Mouse (Mus musculus) limb, embryonic 11.5 days (tissue): ENCODE results near the gene Hspa12b. TPM values are rescaled to one million over a fixed set of nuclear protein-coding genes. Genes with fewer than 3 reads are reported as not detected.
A peak's percentile ranks its signal among the peaks of the same experiment; 100 is the strongest.
"Not testable (repeated sequence)": the region's sequence is repeated elsewhere in the genome, so short reads cannot be mapped to it uniquely, and the experiment has no call there.

Experiments used
- ATAC-seq: fragments of 200-750 bp; cut with Nextera tagmentation; 2 replicates; pipeline ENCODE4 v1.8.0; 2017; ENCODE audit warnings: low read depth; ENCODE audit not compliant: insufficient number of reproducible peaks, low FRiP score, low TSS enrichment
- DNase-seq: peaks from one replicate; pipeline ENCODE4 v3.0.0-alpha.2; 2015; ENCODE audit warnings: low spot score
- H3K27ac ChIP-seq: fragments of 300-500 bp; sonication (generic); replicated peaks from 2 replicates; pipeline ENCODE4 v1.5.1; 2014; ENCODE audit warnings: low read depth, mild to moderate bottlenecking, low read length
- H3K27me3 ChIP-seq: fragments of 300-500 bp; sonication (generic); 2 replicates; pipeline ENCODE4 v1.6.1; 2014; ENCODE audit warnings: mild to moderate bottlenecking, low read length, mixed read lengths; ENCODE audit not compliant: control insufficient read depth, insufficient read depth
- H3K36me3 ChIP-seq: fragments of 300-500 bp; sonication (generic); 2 replicates; pipeline ENCODE4 v1.6.1; 2014; ENCODE audit warnings: mild to moderate bottlenecking, low read length, moderate library complexity, mixed read lengths; ENCODE audit not compliant: control insufficient read depth, insufficient read depth
- H3K4me1 ChIP-seq: fragments of 300-500 bp; sonication (generic); 2 replicates; pipeline ENCODE4 v1.6.1; 2014; ENCODE audit warnings: low read length, mixed read lengths; ENCODE audit not compliant: control insufficient read depth, insufficient read depth
- H3K4me2 ChIP-seq: fragments of 300-500 bp; sonication (generic); 2 replicates; pipeline ENCODE4 v1.6.1; 2014; ENCODE audit warnings: low read depth, mild to moderate bottlenecking, moderate library complexity; ENCODE audit not compliant: severe bottlenecking
- H3K4me3 ChIP-seq: fragments of 300-500 bp; sonication (generic); 2 replicates; pipeline ENCODE4 v1.5.1; 2014; ENCODE audit warnings: low read depth, low read length
- H3K9ac ChIP-seq: fragments of 300-500 bp; sonication (generic); 2 replicates; pipeline ENCODE4 v1.6.1; 2014; ENCODE audit warnings: mild to moderate bottlenecking, low read length
- H3K9me3 ChIP-seq: fragments of 300-500 bp; sonication (generic); 2 replicates; pipeline ENCODE4 v1.6.1; 2016; ENCODE audit warnings: low read length; ENCODE audit not compliant: control insufficient read depth
- WGBS: fragments of 180-500 bp; shearing (Covaris S2); extraction: QIAGEN DNeasy Blood & Tissue Kit; methylation state at CpG from one replicate; pipeline ENCODE4 v1.1.7; 2014; 5-methylcytosine and 5-hydroxymethylcytosine counted together
- polyA plus RNA-seq: library from polyadenylated mRNA; unstranded; fragments of >200 nt; fragmentation: Nextera tagmentation; extraction: Ambion mirVana; gene quantifications from 2 replicates; pipeline ENCODE4 v1.2.1, GENCODE M21; 2014

The Hspa12b gene
- polyA plus RNA-seq, 1 experiment from 2014 or later: 12.7 TPM

GRCm38 (mm10) chr2:131094823-131095222 lies 32.3 kb upstream of the Hspa12b start:
- no peak overlapping the region for H3K4me3 ChIP-seq
- no peaks in the 10 kb centered on the region for H3K36me3 ChIP-seq
- no peak for ATAC-seq
- 0 out of 2 replicates have a peak, but pooled peaks cover 5% of the 10 kb centered on the region for H3K4me1 ChIP-seq
- no peaks in the 10 kb centered on the region for H3K27me3 ChIP-seq
- H3K9ac ChIP-seq: no peak overlapping the region
- H3K4me2 ChIP-seq: no peak overlapping the region
- peak; percentile 87 for DNase-seq
- no peaks in the 10 kb centered on the region for H3K9me3 ChIP-seq
- WGBS: 0% methylated on average over 1 of the region's 1 CpGs
- no peak overlapping the region for H3K27ac ChIP-seq

- H3K9ac ChIP-seq: peak overlapping the region; percentile 56
Measured at GRCm38 (mm10) chr2:131096101-131096795, 30.8 kb upstream of the Hspa12b start.

DNA sequence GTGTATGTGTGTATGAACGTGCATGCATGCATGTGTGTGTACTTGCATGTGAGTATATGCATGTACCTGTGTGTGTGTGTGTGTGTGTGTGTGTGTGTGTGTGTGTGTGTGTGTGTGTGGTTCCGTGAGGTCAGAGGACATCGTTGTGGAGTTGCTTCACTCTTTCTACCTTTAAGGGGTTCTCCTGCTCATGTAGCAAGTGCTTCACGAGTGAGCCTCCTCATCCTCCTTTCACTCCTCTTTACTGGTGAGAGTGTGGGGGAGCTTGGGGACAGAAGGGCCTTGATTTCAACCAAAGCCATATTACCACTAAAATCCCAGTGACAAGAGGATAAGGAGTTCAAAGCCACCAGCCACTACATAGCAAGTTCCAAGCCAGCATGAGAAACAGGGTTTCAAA lies 30.0 kb upstream of the Hspa12b start:
- no peak overlapping the region for H3K27ac ChIP-seq
- H3K4me3 ChIP-seq: no peak overlapping the region
- H3K4me2 ChIP-seq: no peak overlapping the region
- no peaks in the 10 kb centered on the region for H3K9me3 ChIP-seq
- H3K27me3 ChIP-seq: no peaks in the 10 kb centered on the region
- 0 out of 2 replicates have a peak, but pooled peaks cover 5% of the 10 kb centered on the region for H3K4me1 ChIP-seq
- ATAC-seq (no peak), DNase-seq (no peak)
- H3K36me3 ChIP-seq: no peaks in the 10 kb centered on the region
- no peak overlapping the region for H3K9ac ChIP-seq
- WGBS: 83% methylated on average over 4 of the region's 4 CpGs

More at GRCm38 (mm10) chr2:131096101-131096795, 30.8 kb upstream of the Hspa12b start:
- Histone ChIP-seq H3K4me2 (peak overlapping the region; percentile 32; the same call in 1 of the 2 replicates), H3K27me3 (no peaks in the 10 kb centered on the region), H3K4me3 (no peak overlapping the region), H3K9me3 (no peaks in the 10 kb centered on the region), H3K36me3 (no peaks in the 10 kb centered on the region), H3K4me1 (0 out of 2 replicates have a peak, but pooled peaks cover 5% of the 10 kb centered on the region), H3K27ac (peak overlapping the region; percentile 62)
- DNase-seq (peak; percentile 73), ATAC-seq (peak; percentile 84)
- 11% methylated on average over 9 of the region's 9 CpGs for WGBS

DNA sequence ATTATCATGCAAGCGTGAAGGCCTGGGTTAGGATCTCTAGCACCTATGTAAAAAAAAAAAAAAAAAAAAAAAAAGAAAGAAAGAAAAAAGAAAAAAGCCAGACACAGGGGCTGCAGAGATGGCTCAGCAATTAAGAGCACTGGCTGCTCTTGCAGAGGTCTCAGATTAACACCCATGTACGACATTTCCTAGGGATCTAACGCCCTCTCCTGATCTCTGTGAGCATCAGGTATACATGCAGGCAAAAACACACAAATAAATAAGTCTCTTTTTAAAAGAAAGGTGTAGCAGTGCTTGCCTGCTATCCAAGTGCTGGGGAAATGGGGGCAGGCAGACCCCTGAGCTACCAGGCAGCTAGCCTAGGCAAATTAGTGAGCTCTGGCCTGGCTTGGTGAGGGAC lies 25.6 kb upstream of the Hspa12b start:
- no peak for ATAC-seq
- no peaks in the 10 kb centered on the region for H3K36me3 ChIP-seq
- no peak overlapping the region for H3K27ac ChIP-seq
- no peaks in the 10 kb centered on the region for H3K27me3 ChIP-seq
- no peak for DNase-seq
- H3K4me3 ChIP-seq: no peak overlapping the region
- H3K4me1 ChIP-seq: 0 out of 2 replicates have a peak, but pooled peaks cover 2% of the 10 kb centered on the region
- H3K4me2 ChIP-seq: no peak overlapping the region
- WGBS: 43% methylated on average over 3 of the region's 3 CpGs
- no peaks in the 10 kb centered on the region for H3K9me3 ChIP-seq
- H3K9ac ChIP-seq: no peak overlapping the region

DNA sequence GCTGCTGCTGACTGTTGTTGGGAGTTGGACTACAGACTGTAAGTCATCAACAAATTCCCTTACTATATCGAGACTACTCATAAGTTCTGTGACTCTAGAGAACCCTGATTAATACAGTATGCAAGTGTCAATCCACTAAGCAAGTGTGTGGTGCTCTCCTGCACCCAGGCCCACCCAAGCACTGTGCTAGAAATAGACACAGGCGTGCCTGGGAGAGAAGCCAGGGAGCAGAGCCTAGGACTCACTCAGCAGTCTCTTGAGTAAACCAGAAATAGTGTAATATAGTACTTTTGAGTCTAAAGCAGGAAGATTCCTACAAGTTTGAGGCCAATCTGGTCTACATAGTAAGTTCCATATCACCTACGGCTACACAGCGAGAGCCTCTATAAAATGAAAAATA lies 23.1 kb upstream of the Hspa12b start:
- Histone ChIP-seq H3K27me3 (no peaks in the 10 kb centered on the region), H3K36me3 (no peaks in the 10 kb centered on the region), H3K4me2 (no peak overlapping the region), H3K27ac (no peak overlapping the region), H3K9me3 (no peaks in the 10 kb centered on the region), H3K4me1 (no peaks in the 10 kb centered on the region), H3K4me3 (no peak overlapping the region), H3K9ac (no peak overlapping the region)
- ATAC-seq: no peak
- no peak for DNase-seq
- WGBS: 90% methylated on average over 4 of the region's 4 CpGs

DNA sequence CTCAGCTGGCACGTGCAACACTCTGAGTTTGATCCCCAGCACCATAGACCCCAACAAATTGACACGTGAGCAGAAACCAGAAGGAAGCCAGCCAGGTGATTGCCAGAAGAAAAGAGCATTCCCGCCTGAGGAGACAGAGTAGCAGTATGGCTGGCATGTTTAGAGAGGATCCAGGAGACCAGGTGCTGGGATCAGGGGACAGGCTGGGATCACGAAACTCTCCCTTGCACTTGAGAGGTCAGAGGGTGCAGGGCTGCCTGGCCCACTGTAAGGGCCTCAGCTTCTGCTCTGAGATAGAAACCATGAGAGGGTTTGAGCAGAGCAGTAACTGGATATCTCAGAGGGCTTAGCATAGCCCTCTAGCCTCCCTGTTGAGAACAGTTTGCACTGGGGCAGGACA lies 22.0 kb upstream of the Hspa12b start:
- H3K27me3 ChIP-seq, H3K9me3 ChIP-seq, H3K4me1 ChIP-seq, H3K36me3 ChIP-seq, H3K27ac ChIP-seq, H3K4me3 ChIP-seq, H3K9ac ChIP-seq, H3K4me2 ChIP-seq, DNase-seq, ATAC-seq: not testable (repeated sequence)
- 60% methylated on average over 4 of the region's 4 CpGs for WGBS

- no peaks in the 10 kb centered on the region for H3K4me1 ChIP-seq
- H3K27me3 ChIP-seq: no peaks in the 10 kb centered on the region
- no peak overlapping the region for H3K9ac ChIP-seq
- DNase-seq (no peak), ATAC-seq (no peak)
- H3K4me2 ChIP-seq: no peak overlapping the region
- no peaks in the 10 kb centered on the region for H3K9me3 ChIP-seq
- no peak overlapping the region for H3K4me3 ChIP-seq
- no peak overlapping the region for H3K27ac ChIP-seq
- no peaks in the 10 kb centered on the region for H3K36me3 ChIP-seq
- 90% methylated on average over 5 of the region's 5 CpGs for WGBS
Measured at GRCm38 (mm10) chr2:131105989-131106388, 21.1 kb upstream of the Hspa12b start.

DNA sequence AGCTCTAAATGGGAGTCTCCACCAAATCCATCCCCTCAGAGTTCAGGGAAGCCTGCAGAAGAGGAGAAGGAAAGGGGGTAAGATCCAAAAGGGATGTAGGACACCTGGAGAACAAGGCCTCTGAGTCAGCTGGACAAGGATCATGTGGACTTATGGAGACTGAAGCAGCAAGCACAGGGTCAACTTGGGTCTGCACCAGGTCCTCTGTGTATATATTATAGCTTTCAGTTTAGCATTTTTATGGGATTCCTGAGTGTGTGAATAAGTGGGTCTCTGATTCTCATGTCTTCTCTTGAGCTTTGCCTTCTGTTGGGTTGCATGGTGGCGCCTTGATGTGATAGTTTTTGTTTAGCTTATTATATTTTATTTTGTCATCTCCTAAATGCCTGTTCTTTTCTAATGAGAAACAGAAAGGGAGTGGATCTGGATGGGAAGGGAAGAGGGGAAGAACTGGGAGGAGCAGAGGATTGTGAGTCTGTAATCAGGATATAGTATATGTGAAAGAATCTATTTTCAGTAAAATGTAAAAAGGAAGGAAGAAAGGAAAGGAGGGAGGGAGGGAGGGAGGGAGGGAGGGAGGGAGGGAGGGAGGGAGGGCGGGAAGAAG lies 8.0 kb upstream of the Hspa12b start:
- H3K4me1 ChIP-seq: no peaks in the 10 kb centered on the region
- no peak for ATAC-seq
- H3K36me3 ChIP-seq: no peaks in the 10 kb centered on the region
- no peaks in the 10 kb centered on the region for H3K9me3 ChIP-seq
- no peak for DNase-seq
- no peak overlapping the region for H3K9ac ChIP-seq
- H3K4me2 ChIP-seq: no peak overlapping the region
- H3K27ac ChIP-seq: no peak overlapping the region
- 80% methylated on average over 2 of the region's 2 CpGs for whole genome bisulfite sequencing
- no peaks in the 10 kb centered on the region for H3K27me3 ChIP-seq
- no peak overlapping the region for H3K4me3 ChIP-seq
